Mouse (Mus musculus): Measurements from ENCODE around the gene Phpt1.
A peak's percentile ranks its signal among the peaks of the same experiment; 100 is the strongest.
"Not testable (repeated sequence)": the region's sequence is repeated elsewhere in the genome, so short reads cannot be mapped to it uniquely, and the experiment has no call there.

The Phpt1 gene

GRCm38 (mm10) chr2:25557221-25557963 is 17.6 kb downstream of the Phpt1 start, which contains the start of gene Edf1:
Edf1 (plus strand) TSS chr2:25557847.
- peak; percentile 95 for DNase-seq

- DNase-seq, result no peak
These were observed 18.7 kb downstream of the Phpt1 start for GRCm38 (mm10) chr2:25556296-25556695.

DNA sequence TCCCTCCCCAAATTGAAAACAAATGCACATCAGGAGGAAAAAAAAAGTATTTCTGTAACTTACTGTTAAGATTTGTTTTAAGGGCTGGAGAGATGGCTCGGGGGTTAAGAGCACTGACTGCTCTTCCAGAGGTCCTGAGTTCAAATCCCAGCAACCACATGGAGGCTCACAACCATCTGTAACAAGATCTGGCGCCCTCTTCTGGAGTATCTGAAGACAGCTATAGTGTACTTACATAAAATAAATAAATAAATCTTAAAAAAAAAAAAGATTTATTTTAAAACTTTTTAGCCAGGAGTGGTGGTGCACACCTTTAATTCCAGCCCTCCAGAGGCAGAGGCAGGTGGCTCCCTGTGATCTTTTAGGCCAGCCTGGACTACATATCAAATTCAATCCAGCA is 19.5 kb downstream of the Phpt1 start:
- not testable (repeated sequence) for DNase-seq

GRCm38 (mm10) chr2:25553171-25553786 is 21.7 kb downstream of the Phpt1 start:
- not testable (repeated sequence) for DNase-seq

GRCm38 (mm10) chr2:25551186-25551585 is 23.8 kb downstream of the Phpt1 start:
- peak; percentile 42 for DNase-seq

GRCm38 (mm10) chr2:25549021-25549991 is 25.7 kb downstream of the Phpt1 start:
- no peak for DNase-seq

DNA sequence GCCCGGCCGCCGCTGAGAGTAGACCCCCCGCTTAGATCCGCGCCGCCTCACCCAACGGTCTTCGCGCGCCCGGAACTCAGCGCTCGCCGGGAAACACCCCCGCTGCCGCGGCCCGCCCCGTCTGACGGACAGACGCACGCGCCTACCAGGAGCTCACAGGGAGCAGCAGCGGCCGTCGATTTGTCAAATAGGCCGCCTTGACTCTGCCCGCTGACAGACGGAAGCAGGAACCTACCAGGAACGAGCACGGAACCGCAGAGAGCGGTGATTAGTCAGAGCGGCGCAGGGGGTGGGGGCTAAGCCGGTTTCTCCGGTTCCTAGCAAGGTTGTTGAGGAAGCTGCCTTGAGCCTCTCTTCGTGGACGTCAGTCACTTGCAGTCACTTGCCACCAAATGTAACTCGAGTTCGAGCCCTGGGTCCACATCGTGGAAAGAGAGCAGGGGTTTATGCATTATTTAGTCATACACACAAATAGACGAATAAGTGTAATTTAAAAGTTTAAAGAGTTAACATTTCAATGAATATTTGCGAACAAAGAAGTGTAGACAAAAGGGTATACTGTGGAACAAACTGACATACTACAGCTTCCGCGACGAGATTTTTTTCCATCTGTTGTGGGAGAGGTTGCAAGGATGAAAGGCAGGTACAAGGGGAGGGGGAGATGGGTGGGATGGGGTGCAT is 28.1 kb downstream of the Phpt1 start, which contains the start of gene Traf2:
Gene Traf2 (minus strand): TSS at position 130 of the 681 bp plus-strand sequence.
- DNase-seq, result peak; percentile 99

- DNase-seq, result peak; percentile 40
These were observed 28.8 kb downstream of the Phpt1 start for GRCm38 (mm10) chr2:25545996-25546810.

GRCm38 (mm10) chr2:25541644-25542367 is 33.2 kb downstream of the Phpt1 start:
- DNase-seq, result no peak

DNA sequence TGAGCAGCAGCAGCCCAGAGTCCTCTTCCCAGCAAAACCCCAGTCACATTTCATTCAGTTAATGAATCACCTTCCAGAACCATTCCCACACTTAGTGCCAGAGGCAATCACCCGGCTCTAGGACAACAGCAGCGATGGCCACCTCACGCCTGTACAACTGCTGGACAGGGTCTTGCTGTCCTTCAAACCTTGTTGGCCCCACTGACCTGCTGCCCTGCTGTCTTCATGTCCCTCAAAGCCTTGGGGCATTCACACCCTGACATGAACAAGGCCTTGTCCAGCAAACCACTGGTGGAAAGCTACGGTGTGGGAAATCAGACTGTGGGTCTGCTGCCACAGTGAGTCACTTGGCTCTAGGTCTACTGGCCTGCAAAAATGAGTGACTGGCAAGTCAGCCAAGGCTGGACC is 34.5 kb downstream of the Phpt1 start:
- DNase-seq, result no peak

- no peak for DNase-seq
These were observed 38.5 kb downstream of the Phpt1 start for GRCm38 (mm10) chr2:25536531-25536930.

DNA sequence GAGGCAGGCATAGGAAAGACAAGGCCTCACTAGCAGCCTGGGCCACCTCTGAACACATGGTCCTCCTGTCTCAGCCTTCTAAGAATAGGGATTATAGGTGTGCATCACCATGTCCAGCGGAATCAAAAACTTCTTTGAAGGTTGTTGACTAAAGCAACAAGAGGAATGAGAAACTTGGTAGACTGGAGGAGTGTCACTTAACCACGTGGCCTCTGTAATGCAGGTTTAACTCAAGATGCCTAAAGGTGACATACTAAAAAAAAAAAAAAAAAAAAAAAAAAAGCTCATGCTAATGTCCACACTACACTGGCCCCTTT is 40.2 kb downstream of the Phpt1 start:
- DNase-seq, result no peak

DNA sequence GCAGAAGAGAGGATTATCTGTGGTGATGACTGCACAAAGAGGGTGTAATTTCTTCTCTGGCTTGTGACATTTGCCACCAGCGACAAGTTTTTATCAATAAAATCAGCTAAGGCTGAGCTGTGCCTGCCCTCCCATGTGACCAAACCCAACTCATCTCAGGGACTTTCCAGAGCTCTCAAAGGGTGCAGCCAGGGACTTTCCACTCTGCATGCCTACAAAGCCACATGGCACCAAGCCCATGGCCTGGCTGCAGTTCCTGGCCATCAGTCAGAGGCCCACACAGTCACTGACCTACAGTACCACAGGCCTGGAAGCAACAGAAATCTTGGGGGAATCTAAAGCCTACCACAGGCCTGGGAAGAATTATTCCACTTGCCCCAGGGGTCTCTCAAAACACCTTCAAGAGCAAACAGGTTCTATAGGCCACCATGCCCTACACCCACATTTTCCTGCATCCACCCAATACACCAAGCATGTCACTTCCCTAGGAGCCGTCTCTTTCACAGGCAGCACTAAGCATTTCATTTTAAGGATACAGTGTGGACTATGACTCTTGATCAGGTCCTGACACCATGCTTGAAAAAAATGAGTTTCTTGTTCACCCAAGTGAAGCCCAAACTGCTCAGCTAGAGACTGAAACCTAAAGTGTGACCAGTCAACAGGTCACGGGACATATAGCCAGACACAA is 40.7 kb downstream of the Phpt1 start:
- DNase-seq, result peak; percentile 71

GRCm38 (mm10) chr2:25533707-25534106 is 41.3 kb downstream of the Phpt1 start:
- no peak for DNase-seq

DNA sequence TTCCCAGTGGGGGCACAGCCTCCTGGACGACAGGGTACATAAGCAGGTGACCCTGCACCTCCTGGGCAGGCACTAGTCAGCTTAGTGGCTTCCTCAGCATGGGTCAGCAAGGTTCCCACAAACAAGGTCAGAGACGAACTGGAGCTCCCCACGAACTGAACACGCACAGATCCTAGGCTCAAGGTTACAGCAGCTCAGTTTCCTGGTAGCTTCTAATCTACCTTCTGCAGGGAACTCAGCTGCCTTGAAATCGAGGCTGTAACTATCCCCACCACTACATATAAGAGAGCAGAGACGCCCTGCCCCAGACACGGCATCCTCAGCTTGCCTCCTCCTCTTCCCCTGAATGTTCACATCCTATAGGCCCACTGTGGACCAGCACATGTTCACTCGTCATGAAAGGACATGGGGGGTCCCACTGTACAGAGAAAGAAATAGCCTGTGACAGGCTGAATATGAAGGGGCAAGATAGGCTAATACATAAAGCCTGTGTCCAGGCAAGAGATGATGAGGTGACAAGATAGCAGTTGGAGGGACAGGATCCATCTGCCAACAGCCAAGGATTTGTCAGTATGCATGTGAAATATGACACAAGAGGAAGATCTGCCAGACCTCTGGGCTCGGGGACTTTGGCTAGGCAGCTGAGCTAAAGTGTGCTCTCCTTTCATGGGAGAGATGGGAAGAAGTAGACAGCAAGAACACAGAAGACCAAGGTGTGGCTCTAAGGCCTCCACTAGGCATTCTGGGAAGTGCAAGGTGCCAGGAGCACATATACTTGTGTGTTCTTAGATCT is 48.3 kb downstream of the Phpt1 start:
- DNase-seq, result no peak

Measured in layer of hippocampus, adult 9-11 months (tissue).